ENCODE assay signal across 15 mouse cellular contexts in the genomic region with DNA sequence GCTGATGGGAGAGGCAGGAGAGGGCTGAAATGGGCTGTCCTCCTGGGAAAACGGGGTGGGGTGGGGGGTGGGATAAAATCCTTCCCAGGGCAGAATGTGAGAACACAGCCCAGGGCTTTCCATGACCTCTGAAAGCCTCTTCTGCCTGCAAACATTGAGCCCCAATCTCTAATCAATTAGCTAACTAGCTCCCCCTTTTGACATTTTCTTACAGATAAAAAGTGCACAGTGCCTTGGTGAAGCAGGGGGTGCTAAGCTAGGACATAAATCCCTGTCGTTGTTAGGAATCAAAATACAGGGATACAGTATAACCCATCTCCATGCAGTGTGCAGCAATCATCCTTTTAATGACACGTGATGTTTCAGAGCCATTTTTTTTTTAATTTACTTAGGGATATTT.
A peak's percentile ranks its signal among the peaks of the same experiment; 100 is the strongest.
DNase-seq lines count a peak whose midpoint lies in the region; ATAC-seq and TF ChIP-seq lines count a peak whose summit lies in the region.
"Had no signal": no experiment of that assay in that cellular context is flagged by ENCODE, and none has a peak within 500 bp of the region (broad histone marks: within the 10 kb centered on the region; RNA-seq: fewer than 3 reads in every experiment).

No protein-coding gene starts in this region.

- peaks cover 7% of the 10 kb centered on the region; the same call in 1 of the 2 replicates for H3K4me1 ChIP-seq in heart, embryonic 10.5 days
- no peaks in the 10 kb centered on the region for H3K4me1 ChIP-seq in heart, embryonic 12.5 days (replicated peaks)
- no peaks in the 10 kb centered on the region for H3K4me1 ChIP-seq in lung, postnatal 0 days (ENCODE audit: insufficient read depth, low read depth, low read length)
- no peaks in the 10 kb centered on the region for H3K4me1 ChIP-seq in lung, adult 2 months (ENCODE audit: control insufficient read depth, insufficient read depth, low read length)
- no peaks in the 10 kb centered on the region for H3K4me1 ChIP-seq in midbrain, postnatal 0 days (ENCODE audit: insufficient read depth, low read length)
- H3K4me1 ChIP-seq: limb, embryonic 15.5 days; megakaryocyte, embryonic 14.5 days had no signal

- TF ChIP-seq EP300 in lung, postnatal 0 days (IDR thresholded peaks at IDR 0.05): no peak

- no peak overlapping the region for H3K4me2 ChIP-seq in heart, embryonic 12.5 days
- H3K4me2 ChIP-seq in lung, postnatal 0 days (replicated peaks; ENCODE audit: low read depth, low read length): no peak overlapping the region
- H3K4me2 ChIP-seq in midbrain, postnatal 0 days (ENCODE audit: low read depth, low read length, poor library complexity, severe bottlenecking): no peak overlapping the region
- H3K4me2 ChIP-seq: embryonic facial prominence, embryonic 13.5 days; limb, embryonic 15.5 days; neural tube, embryonic 15.5 days had no signal

- no peaks in the 10 kb centered on the region for H3K9me3 ChIP-seq in heart, embryonic 10.5 days
- no peaks in the 10 kb centered on the region for H3K9me3 ChIP-seq in heart, embryonic 12.5 days (replicated peaks)
- no peaks in the 10 kb centered on the region for H3K9me3 ChIP-seq in lung, postnatal 0 days (ENCODE audit: low read length)
- no peaks in the 10 kb centered on the region for H3K9me3 ChIP-seq in midbrain, postnatal 0 days (ENCODE audit: low read length)
- H3K9me3 ChIP-seq: embryonic facial prominence, embryonic 13.5 days; limb, embryonic 15.5 days; megakaryocyte, embryonic 14.5 days; neural tube, embryonic 15.5 days had no signal

- WGBS in heart, embryonic 10.5 days: 31% methylated on average over 3 of the region's 3 CpGs
- WGBS in heart, embryonic 12.5 days: 28% methylated on average over 3 of the region's 3 CpGs
- 14% methylated on average over 3 of the region's 3 CpGs for WGBS in lung, postnatal 0 days
- WGBS in lung, adult 2 months: 19% methylated on average over 3 of the region's 3 CpGs
- WGBS in midbrain, postnatal 0 days: 15% methylated on average over 3 of the region's 3 CpGs

- no peak overlapping the region for H3K9ac ChIP-seq in heart, embryonic 12.5 days
- H3K9ac ChIP-seq in lung, postnatal 0 days (replicated peaks; ENCODE audit: low read depth): no peak overlapping the region
- no peak overlapping the region for H3K9ac ChIP-seq in midbrain, postnatal 0 days (replicated peaks; ENCODE audit: low read length, poor library complexity, severe bottlenecking)
- H3K9ac ChIP-seq: embryonic facial prominence, embryonic 13.5 days; limb, embryonic 15.5 days; neural tube, embryonic 15.5 days had no signal

- peak; percentile 43 for TF ChIP-seq CTCF in lung, postnatal 0 days (IDR thresholded peaks at IDR 0.05)
- no peak for TF ChIP-seq CTCF in lung, adult 2 months (IDR thresholded peaks at IDR 0.05; ENCODE audit: insufficient read depth, low read length)
- peak; percentile 50 for TF ChIP-seq CTCF in midbrain, postnatal 0 days (IDR thresholded peaks at IDR 0.05)

- peak overlapping the region; percentile 44; the same call in 1 of the 2 replicates for H3K27ac ChIP-seq in heart, embryonic 10.5 days
- H3K27ac ChIP-seq in heart, embryonic 12.5 days (ENCODE audit: poor library complexity, severe bottlenecking): no peak overlapping the region
- no peak overlapping the region for H3K27ac ChIP-seq in lung, postnatal 0 days (ENCODE audit: low read length)
- H3K27ac ChIP-seq in midbrain, postnatal 0 days (ENCODE audit: low read depth, low read length): no peak overlapping the region
- H3K27ac ChIP-seq: embryonic facial prominence, embryonic 13.5 days; limb, embryonic 15.5 days; neural tube, embryonic 15.5 days had no signal

- no peak for ATAC-seq in heart, embryonic 12.5 days (ENCODE audit: insufficient number of reproducible peaks, low FRiP score)
- ATAC-seq in lung, postnatal 0 days: no peak
- no peak for ATAC-seq in midbrain, postnatal 0 days (ENCODE audit: low FRiP score)

- TF ChIP-seq POLR2A in lung, adult 2 months (IDR thresholded peaks at IDR 0.05; ENCODE audit: borderline replicate concordance, extremely low read depth, low read depth, low read length): no peak

- DNase-seq in heart, embryonic 10.5 days (ENCODE audit: low spot score): no peak
- no peak for DNase-seq in lung, postnatal 0 days (ENCODE audit: low spot score)
- DNase-seq in lung, adult 2 months: no peak
- peak; percentile 40 for DNase-seq in embryo, embryonic 10.5 days (ENCODE audit: low spot score)
- peak; percentile 36 for DNase-seq in midbrain, postnatal 0 days (ENCODE audit: low spot score)
- DNase-seq in adrenal gland, postnatal 4 days (ENCODE audit: low spot score in 2 of 2): no peak
- DNase-seq in cerebellum, adult 11-12 months: no peak
- DNase-seq: kidney, adult 18-20 months; right cerebral cortex, postnatal 4 days had no signal

- H3K4me3 ChIP-seq in heart, embryonic 10.5 days: no peak overlapping the region
- no peak overlapping the region for H3K4me3 ChIP-seq in heart, embryonic 12.5 days
- no peak overlapping the region for H3K4me3 ChIP-seq in lung, postnatal 0 days (ENCODE audit: low read depth, low read length)
- H3K4me3 ChIP-seq in lung, adult 2 months (replicated peaks; ENCODE audit: extremely low read depth, low read depth, low read length): no peak overlapping the region
- no peak overlapping the region for H3K4me3 ChIP-seq in midbrain, postnatal 0 days (ENCODE audit: low read depth, low read length)
- H3K4me3 ChIP-seq: embryonic facial prominence, embryonic 13.5 days; limb, embryonic 15.5 days; megakaryocyte, embryonic 14.5 days; neural tube, embryonic 15.5 days had no signal

- no peaks in the 10 kb centered on the region for H3K36me3 ChIP-seq in heart, embryonic 10.5 days
- no peaks in the 10 kb centered on the region for H3K36me3 ChIP-seq in heart, embryonic 12.5 days
- H3K36me3 ChIP-seq in lung, postnatal 0 days (ENCODE audit: insufficient read depth, low read length): no peaks in the 10 kb centered on the region
- no peaks in the 10 kb centered on the region for H3K36me3 ChIP-seq in midbrain, postnatal 0 days (ENCODE audit: insufficient read depth, low read length)
- H3K36me3 ChIP-seq: embryonic facial prominence, embryonic 13.5 days; G1E; limb, embryonic 15.5 days; neural tube, embryonic 15.5 days had no signal

- no peaks in the 10 kb centered on the region for H3K27me3 ChIP-seq in heart, embryonic 10.5 days (ENCODE audit: insufficient read depth, poor library complexity, severe bottlenecking)
- H3K27me3 ChIP-seq in heart, embryonic 12.5 days (replicated peaks): no peaks in the 10 kb centered on the region
- H3K27me3 ChIP-seq in lung, postnatal 0 days (replicated peaks; ENCODE audit: insufficient read depth, low read length): no peaks in the 10 kb centered on the region
- H3K27me3 ChIP-seq in midbrain, postnatal 0 days (ENCODE audit: insufficient read depth, low read length): no peaks in the 10 kb centered on the region
- H3K27me3 ChIP-seq: embryonic facial prominence, embryonic 13.5 days; limb, embryonic 15.5 days; megakaryocyte, embryonic 14.5 days; neural tube, embryonic 15.5 days had no signal

Comparison
In these comparisons a context has a peak if more than half of its experiments do, and no peak if none do; other contexts are left out.
1. DNase-seq: peak in embryo, embryonic 10.5 days (single experiment) and midbrain, postnatal 0 days (single experiment); none in heart, embryonic 10.5 days (single experiment), lung, postnatal 0 days (single experiment), lung, adult 2 months (single experiment), adrenal gland, postnatal 4 days (0 of 2) and cerebellum, adult 11-12 months (single experiment).